Mouse (Mus musculus) cerebellum, adult 9-10 months (tissue): ENCODE measurements at regions not wholly inside any gene's neighbourhood (a gene's known extent, or its start where the extent isn't known, plus 50 kb on each side); places are given as distances from the start of the nearest gene placed in this dataset.
A peak's percentile ranks its signal among the peaks of the same experiment; 100 is the strongest.

ENCODE experiments used
- DNase-seq: peaks from one replicate; pipeline ENCODE4 v3.0.0; 2022

DNA sequence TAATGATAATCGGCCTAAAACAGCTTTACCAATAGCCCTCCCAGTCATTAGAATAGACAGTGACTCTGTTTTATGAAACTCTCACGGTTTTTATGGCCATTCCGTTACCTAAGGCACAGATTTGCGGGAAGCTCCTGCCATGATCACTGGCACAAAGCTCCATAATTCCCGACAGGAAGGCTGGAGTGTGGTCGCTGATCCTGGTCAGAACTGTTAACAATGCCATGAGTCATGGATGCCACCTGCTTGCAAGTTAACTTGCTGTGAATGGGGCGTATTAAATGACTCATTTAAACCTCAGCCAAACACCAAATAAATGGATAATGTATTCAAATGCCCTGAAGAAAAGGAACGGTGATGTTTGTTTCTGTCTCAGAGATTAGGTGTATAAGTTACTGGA, 559.9 kb upstream of the Map3k7 start:
- DNase-seq: no peak

DNA sequence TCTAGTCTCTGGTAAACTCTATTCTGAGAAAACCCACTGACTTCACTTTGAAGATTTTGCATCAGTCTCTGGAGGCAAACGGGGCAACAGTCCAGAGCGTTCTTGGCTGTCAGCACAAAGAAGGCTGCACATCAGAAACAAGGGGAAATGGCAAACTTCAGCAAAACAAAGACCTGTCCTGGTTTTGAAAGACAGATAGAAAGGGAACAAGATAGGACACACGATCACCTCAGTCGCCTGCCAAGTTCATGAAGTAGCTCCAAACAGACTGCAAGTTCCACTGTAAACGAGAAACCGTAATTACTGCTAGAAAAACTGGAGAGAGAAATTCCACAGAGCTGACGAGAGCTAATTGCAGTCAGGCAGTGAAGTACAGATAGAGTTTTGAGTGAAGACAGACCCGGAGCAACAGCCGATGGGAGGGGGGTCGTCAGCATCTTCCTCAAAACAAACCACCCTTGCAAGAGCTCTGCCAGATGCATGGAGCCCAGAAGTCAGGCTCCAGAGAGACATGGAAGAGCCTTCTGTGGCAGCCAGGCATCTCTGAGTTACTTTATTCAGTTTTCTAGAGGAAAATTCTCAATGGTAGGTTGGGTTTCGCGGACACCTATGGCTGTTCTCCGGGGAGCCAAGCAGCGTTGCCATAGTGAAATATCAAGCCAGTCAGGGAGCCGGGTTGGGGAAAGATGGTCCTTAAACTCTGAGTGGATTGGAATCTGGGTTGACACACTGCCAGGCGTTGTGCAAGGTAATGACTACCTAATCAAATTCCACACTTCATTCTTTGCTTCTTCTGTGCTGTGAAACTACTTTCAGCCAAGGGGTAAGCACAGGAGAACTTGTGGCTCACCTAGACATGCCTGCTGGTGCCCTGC, 558.8 kb upstream of the Map3k7 start:
- no peak for DNase-seq

DNA sequence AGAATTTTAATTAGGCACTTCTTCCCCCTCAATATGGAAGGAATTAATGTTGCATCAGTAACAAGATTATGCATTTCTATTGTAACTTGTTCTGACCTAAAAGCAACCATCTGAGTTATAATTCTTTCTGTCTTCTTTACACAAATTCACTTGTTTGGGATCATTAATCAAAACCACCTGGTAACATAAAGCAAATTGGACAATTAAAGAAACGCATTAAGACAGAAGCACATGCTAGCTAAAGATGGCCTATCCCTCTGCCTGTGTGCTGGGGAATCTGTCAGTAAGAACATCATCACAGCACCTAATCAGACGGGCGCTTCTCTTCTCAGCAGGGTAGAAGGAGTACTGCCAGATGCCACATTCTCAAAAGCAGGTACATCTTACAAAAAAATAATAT, 553.7 kb upstream of the Map3k7 start:
- no peak for DNase-seq

DNA sequence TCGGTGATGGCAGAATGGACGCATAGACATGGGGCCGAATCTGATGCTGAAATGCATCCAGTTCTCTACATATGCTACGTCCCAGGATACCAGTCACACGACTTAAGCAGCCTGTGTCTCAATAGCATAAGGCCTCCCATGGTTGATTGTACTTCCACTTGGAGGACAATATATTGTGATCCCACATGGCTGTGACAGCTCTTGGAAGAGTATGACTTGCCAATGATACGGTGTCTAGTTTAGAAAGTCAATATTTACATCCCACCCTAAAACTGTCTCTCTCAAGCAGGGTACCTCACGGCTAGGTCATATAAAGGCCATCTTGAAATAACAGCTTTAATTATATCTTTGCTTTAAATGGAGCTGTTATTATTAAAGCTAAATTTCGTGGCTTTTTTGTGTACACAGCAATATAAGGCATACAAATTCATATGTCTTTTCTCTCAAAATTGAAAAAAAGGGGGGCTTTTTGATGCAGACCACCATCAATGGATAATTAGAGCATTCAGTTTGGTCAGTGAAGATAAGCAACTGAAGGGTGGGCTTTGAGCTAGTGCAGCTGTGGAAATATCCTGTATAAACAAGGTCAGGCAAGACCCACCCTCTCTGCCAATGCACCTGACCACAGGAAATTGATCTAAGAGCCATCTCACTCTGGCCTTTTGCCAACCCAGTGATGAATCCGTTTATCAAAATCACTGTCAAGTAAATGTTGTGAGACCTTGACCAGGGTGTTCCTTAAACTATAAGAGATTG, 551.9 kb upstream of the Map3k7 start:
- DNase-seq: no peak

DNA sequence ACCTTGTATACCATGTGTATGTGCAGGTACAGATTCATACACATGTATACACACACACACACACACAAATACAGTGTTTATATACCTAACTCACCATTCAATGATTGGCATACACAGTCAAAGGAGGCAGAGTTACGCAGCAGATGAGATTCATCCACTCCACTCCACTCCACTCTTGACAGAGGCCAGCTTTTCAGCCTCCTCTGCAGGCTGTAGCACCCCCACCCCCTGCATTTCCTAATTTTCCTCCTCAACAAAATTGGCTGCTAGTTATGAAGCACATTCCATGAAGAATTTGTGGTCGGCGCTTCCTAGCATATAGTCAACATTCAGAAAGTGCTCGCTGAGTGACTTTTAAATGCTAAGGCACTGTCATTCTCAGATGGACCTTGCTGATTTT, 546.7 kb upstream of the Map3k7 start:
- no peak for DNase-seq

DNA sequence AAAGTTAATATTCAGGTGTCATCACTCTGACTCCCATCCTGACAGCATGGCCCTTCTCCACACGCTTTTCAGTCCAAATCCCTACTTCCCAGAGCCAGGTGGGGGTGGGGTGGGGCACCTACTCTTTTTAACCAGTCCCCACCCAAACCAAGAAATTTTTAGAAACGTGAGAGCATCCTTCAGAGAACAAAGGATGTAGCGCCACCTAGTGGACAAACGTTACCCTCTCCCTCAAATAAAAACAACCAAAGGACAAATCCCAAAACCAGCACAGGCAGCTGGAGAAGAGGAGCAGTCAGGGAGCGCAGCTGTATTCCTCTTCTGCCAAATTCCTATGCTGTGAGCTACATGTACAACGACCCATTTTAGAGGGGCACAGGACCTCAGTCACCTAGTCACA, 544.7 kb upstream of the Map3k7 start:
- DNase-seq: peak; percentile 47

DNA sequence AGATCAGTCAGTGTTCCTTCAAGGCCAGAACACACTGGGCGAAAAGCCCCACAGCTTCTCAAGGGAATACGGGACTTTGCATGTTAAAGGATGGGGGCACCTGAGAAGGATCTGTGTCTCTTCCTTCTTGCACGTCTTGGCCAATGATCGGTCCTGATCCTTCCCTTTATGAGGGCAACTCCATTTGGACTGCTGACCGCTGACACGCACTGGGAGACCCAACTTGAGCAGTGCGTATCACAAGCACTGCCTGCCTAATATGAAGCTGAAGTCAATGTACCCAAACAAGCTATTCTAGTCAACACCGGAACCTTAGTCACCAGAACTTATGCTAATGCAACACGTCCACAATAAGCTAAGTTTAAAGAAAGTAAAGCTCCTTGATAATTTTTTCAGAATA, 543.7 kb upstream of the Map3k7 start:
- no peak for DNase-seq

DNA sequence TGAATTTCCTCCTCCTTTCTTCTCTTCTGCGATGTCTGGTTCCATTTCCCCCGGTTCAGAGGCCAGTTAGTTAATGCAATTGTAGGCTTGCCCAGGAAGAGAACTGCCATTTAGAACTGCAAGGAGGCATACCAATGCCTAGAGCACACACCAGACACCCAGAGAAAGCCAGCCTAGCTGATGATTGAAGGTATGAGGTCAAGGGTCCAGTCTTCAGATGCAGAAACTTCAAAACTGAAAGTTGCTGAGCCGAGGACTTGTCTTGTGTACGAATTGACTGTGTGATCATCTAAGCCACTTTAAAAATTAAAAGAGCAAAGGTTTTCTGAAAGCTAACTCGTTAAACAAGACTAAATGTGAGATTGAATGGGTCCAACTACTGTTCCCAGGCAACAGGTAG, 542.5 kb upstream of the Map3k7 start:
- no peak for DNase-seq

DNA sequence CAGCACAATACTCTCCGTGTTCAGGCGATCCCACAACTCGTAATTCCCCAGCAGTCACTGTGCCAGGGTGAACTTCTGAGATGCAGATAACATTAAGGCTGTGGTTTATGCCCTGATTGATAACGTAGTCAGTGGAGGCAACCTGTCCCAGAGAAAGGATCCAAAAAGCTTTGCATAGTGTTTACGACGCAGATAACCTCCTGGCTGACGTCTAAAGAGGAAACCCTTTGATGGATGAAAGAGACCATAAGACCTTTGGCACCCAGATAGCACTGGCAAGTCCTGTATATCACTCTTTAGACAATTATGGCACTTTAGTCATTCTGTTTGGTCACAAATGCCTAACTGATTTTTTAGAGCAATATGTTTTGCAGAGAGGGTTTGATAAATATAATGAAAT, 538.8 kb upstream of the Map3k7 start:
- DNase-seq: no peak

DNA sequence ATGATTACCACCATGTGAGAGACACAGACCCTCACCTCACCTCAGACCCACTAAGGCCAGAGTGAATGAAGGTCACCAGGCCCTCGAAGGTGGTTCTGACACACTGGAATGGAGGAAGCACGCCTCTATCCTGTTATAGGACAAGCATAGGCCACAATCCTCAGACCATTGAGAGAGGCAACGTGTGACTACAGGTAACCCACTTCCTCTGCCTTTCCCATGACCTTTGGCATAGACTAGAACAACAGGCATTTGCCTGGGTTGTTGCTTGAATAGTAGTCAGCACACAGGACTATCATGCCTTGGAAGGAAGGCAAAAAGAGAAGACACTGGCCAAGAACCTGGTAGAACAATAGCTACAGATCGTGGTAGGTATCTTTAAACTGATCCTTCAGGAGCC, 538.2 kb upstream of the Map3k7 start:
- no peak for DNase-seq

DNA sequence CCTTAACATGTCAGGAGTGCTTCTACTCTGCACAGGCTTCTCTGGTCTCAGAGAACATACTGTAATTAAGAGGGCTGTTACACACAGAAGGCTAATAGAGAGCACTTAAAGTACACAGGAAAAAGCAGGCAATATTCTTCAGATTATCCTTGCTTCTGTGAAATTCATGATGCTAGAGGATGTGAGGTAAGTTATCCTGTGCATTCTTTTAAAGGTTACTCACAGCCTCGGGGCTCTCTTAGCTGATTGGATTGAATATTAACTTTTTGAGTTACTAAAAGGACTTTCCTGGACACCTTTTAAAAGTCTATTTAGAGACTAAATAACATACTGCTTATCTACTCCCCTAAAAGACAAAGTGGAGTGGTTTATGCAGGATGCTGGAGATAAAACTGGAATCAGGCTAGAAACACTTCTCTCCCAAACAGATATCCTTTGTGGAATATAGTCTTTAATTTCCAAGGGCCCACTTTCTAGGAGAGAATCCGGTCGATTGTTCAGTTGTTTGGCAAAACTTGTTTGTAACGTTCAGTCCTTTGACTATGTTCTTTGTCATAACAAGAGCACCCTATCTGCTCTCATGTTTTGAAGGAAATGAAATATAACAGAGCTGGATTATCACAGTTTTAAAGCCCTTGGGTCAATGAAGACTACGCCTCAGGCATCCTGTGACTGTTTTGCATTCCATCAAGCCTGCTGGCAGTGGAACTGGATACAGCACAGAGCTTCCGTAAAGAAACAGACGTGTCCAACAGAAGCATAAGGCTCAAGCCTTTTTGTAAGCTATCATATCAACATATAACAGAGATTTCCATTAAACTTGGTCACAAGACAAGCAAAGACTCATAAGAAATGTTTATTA, 537.5 kb upstream of the Map3k7 start:
- DNase-seq: no peak

DNA sequence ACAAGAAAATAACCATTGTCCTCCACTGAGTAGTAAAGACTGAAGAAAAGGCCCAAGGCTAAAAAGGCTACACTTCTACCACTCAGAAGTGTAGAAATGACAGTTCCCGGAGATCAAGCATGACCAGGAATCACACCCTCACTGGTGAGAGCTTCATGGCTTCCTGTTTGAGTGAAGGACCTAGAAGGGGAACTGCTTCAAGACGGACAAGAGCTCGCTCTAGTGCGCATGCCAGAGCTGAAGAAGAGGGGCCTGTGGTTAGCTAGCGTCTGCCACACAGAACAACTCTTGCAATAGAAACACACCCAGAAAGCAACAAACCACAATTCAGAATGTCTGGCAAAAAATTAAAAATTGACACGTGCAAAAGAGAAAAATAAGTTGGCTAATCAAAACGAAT, 530.0 kb upstream of the Map3k7 start:
- DNase-seq: no peak

DNA sequence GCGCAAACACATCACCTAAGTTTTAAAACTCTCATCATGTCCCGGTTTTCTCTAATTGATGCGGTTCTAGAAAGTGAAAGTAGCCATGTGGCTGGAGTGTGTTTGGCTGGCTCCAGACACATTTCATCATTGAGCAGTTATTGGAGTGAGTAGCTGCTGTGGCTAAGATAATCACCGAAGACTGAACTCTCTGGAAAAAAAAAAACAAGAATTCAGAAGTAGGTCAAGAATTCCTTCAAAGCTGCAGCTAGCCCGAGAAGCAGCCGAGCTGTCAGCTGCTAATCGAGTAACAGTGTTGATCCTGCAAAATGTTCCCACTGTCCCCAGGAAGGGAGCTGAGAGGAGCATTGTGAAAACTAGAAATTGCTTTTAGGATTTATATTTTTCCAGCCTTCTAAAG, 509.0 kb upstream of the Map3k7 start:
- no peak for DNase-seq

DNA sequence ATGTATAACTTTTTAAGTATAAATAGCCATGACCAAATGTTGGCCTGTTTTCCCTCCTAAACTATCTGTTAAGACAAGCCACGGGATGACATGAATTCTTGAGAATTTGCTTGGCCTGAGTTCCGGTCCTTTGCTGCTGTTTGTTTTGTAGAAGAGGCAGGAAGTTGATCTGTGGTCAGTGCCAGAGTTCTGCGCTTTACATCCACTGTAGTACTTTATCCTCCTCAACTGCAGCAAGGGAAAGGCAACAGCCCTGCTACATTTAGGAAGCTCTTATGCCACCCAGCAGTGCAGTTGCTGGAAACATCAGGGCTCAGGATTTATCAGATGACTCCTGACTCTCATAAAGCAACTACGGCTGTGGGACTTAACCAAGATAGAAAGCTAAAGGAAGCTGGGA, 508.4 kb upstream of the Map3k7 start:
- DNase-seq: no peak

DNA sequence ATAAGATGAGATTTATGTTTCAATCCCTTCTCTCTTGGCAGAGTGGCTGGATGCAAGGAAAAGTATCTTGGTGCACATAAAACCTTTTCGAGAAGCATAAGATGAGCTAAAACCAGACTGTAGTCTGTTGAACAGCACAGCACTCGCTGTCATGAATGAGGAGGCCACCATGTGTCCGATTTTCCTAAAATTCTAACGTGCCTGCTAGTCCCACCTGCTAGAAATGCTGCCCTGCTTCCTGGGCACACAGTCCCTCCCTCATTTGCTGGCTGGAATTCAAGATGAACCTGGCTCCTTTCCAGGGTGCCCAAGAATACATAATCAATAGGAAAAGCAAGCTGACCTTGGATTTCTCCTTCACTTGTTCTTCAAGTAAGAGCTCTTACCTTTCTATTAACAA, 501.4 kb upstream of the Map3k7 start:
- DNase-seq: no peak

DNA sequence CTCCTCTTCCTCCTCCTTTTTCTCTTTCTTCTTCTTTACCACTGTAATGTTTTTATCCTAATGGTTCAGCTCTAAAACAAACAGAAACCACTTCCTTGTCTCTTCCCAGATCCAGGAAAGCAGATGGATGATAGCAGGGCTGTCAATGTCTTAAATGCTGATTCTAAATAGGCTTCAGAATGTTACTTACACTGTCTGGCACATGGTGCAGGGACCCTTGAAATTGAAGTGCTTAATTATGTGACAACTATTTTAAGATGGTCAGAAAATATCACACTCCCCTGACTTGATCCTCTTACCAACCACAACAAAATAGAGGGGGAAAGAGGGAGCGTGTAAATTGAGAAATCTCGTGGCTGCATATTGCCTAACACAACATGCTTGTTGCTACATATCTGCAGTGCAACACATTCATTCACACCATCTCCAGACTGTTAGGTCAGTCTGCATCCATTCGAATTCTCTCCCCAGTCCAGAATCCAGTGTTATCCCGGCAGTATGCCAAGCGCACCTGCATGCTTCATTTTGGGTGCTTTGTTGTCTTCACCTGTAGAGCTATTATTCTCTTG, 500.7 kb upstream of the Map3k7 start:
- no peak for DNase-seq

DNA sequence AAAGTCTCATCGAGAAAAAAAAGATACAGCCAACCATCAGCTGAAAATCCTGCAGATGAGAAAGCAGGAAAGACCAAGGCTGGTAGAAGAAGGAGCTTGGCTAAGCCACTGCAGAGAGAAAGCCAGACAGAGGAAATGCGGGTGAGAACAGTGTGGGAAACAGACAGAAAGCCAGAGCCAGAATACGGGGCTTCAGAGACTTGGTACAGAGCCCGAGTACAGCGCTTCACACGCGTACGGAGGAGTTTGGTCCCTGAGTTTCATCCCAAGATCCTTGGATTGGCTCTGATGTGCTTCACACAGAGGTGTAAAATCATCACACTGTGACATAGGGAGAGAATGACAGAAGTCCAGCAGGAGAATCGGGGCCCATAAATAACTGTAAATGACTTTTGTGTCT, 495.6 kb upstream of the Map3k7 start:
- no peak for DNase-seq

DNA sequence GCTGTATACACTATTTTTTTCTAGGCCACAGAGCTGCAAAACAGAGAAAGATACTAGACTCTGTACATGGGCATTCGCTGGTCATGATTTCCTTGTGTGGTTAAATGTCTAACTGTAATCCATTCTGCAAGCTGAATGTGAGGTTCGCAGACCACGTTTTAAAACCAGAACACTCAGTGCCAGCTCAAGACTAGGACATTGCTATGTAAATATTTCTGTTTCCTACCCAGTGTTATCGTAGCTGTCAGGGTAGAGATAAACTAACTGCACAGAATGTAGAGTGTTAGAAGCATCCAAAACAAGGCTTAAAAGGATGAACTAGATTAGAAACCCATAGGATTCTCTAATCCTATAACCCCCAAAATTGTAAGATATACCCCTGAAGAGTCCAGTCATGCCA, 494.1 kb upstream of the Map3k7 start:
- no peak for DNase-seq

DNA sequence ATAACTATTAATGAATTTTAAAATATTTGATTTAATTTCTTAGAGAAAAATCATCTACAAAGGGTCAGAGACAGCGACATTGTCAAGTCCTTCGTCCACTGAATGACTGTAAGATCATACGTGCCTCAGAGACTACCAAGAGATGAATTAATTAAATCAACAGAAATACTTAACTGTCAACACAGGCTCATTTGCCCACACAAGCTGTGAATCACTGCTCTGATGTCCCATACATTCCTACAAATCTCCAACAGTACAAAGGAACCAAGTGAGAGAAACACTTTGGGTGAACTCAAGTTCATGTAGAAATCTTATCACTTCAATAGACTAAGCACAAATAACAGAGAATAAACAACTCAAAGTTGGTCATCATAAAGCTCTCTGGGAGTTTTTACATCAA, 471.4 kb upstream of the Map3k7 start:
- DNase-seq: no peak

DNA sequence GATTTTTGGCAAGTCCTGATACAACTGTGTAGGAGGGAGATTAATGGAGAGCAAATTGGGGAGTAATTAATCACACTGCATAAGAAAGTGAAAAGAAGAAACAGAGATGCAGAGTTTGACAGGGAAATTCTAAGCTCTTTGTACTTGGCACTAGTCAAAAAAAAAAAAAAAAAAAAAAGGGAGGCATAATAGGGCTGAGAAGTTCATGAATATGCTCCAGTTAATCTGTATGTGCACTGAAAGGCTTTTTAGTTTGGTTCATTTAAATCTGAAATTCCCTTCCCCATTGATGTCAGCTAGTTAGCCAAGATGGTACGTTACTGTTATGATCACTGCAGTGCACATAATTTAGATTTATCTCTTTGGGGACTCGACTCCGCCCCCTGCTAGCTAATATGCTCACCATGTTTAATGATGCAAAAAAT, 470.8 kb upstream of the Map3k7 start:
- DNase-seq: no peak

DNA sequence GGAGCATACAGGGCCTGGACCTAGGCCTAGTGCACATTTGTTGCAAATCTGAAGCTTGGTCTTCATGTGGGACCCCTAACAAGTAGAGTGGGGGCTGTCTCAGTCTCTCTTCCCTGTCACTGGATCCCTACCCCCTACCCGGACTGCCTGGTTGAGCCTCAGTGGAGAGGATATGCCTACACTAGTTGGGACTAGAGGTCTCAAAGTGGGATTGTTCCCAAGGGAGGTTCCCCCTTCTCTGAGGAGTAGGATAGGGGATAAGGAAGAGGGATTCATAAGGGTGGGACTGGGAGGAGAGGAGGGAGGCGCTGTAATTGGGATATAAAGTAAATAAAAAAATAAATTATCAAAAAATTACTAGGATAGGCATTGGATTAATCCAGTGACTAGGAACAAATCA, 464.0 kb upstream of the Map3k7 start:
- no peak for DNase-seq

DNA sequence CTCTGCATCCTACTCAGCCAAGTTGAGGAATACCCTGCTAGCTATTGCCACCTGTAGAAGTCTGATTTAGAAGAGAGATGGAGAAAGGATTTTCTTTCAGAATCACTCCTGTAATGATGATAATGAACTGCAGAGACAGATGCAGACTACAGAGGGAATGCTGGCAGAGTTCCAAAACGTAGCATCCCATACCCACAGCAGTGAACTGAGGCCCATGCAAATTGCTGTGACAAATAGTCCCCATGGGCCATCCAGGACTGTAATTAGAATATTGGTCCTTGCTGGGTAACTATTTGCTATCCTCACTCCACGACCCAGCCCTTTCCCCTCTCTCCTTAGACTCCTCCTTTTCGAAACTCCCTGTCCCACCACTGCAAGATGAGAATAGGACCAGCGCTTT, 463.5 kb upstream of the Map3k7 start:
- DNase-seq: no peak

DNA sequence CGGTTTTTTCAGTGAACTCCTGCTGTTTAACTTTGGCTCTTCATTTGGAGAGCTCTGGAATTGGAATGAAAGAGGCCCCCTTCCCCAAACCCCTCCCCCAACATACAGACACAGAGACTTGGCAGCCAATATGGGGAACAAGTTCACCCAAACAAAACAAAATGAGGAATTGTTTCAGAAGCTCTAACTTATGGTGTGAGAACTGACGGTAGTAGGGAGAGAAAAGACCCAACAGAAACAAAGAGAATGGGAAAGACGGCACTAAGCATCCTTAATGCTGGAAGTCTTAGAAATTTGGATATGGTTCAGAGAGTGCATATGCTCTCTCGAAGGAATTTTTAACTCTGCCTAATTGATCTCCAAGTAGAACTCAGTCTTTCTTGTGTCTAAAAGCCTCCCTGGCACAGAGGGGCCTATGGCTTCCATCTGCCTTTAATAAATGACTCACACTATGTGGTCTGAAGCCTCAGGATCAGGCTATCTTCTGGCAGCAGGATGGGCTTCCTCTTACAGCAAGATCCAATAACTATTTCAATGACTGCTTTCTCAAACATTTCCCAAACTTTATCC, 438.2 kb upstream of the Map3k7 start:
- no peak for DNase-seq
